Mouse (Mus musculus): ENCODE results near the gene Mmp13.
"Not testable (repeated sequence)": the region's sequence is repeated elsewhere in the genome, so short reads cannot be mapped to it uniquely, and the experiment has no call there.

Gene Mmp13

GRCm38 (mm10) chr9:7272214-7272613, at the start of gene Mmp13:
Mmp13 (plus strand) TSS chr9:7272514.
- DNase-seq (ENCODE audit: low spot score): no peak

GRCm38 (mm10) chr9:7238619-7239018, 33.7 kb upstream of the Mmp13 start:
- no peak for DNase-seq (ENCODE audit: low spot score)

- no peak for DNase-seq (ENCODE audit: low spot score)
Observed at GRCm38 (mm10) chr9:7239967-7240366, 32.3 kb upstream of the Mmp13 start.

- DNase-seq (ENCODE audit: low spot score): peak; percentile 2
Observed at GRCm38 (mm10) chr9:7252797-7253654, 19.3 kb upstream of the Mmp13 start.

- DNase-seq (ENCODE audit: low spot score): no peak
Observed at GRCm38 (mm10) chr9:7261667-7262066, 10.6 kb upstream of the Mmp13 start.

GRCm38 (mm10) chr9:7270071-7270470, 2.2 kb upstream of the Mmp13 start:
- DNase-seq (ENCODE audit: low spot score): peak; percentile 4

- DNase-seq (ENCODE audit: low spot score): peak; percentile 52
Observed at GRCm38 (mm10) chr9:7282565-7283302, 10.4 kb downstream of the Mmp13 start.

GRCm38 (mm10) chr9:7283303-7283684, 11.0 kb downstream of the Mmp13 start:
- not testable (repeated sequence) for DNase-seq (ENCODE audit: low spot score)

GRCm38 (mm10) chr9:7289501-7289900, 17.2 kb downstream of the Mmp13 start:
- DNase-seq (ENCODE audit: low spot score): no peak

GRCm38 (mm10) chr9:7289901-7290300, 17.6 kb downstream of the Mmp13 start:
- DNase-seq (ENCODE audit: low spot score): no peak

GRCm38 (mm10) chr9:7292132-7292531, 19.8 kb downstream of the Mmp13 start:
- no peak for DNase-seq (ENCODE audit: low spot score)

- DNase-seq (ENCODE audit: low spot score): no peak
Observed at GRCm38 (mm10) chr9:7331847-7332246, 59.5 kb downstream of the Mmp13 start.

All from embryo, embryonic 10.5 days (tissue).